Mouse (Mus musculus) forebrain, embryonic 14.5 days (tissue): ENCODE measurements at regions not wholly inside any gene's neighbourhood (a gene's known extent, or its start where the extent isn't known, plus 50 kb on each side); places are given as distances from the start of the nearest gene placed in this dataset.

Experiments used
- ATAC-seq: fragments of 200-750 bp; cut with Nextera tagmentation; 2 replicates; pipeline ENCODE4 v1.8.0; 2017; ENCODE audit warnings: mild to moderate bottlenecking, moderate library complexity
- DNase-seq: peaks from one replicate; pipeline ENCODE4 v3.0.0-alpha.2; 2015; ENCODE audit warnings: low spot score
- H3K27ac ChIP-seq: fragments of 300-500 bp; sonication (generic); 2 replicates; pipeline ENCODE4 v1.5.1; 2014; ENCODE audit warnings: low read depth, mild to moderate bottlenecking, control low read depth, low read length, moderate library complexity
- H3K27me3 ChIP-seq: fragments of 300-500 bp; sonication (generic); replicated peaks from 2 replicates; pipeline ENCODE4 v1.6.1; 2014; ENCODE audit warnings: low read length, control low read depth, mixed read lengths; ENCODE audit not compliant: control insufficient read depth, insufficient read depth
- H3K36me3 ChIP-seq: fragments of 300-500 bp; sonication (generic); 2 replicates; pipeline ENCODE4 v1.6.1; 2014; ENCODE audit warnings: low read length, control low read depth; ENCODE audit not compliant: control insufficient read depth, insufficient read depth
- H3K4me1 ChIP-seq: fragments of 300-500 bp; sonication (generic); 2 replicates; pipeline ENCODE4 v1.6.1; 2014; ENCODE audit warnings: antibody characterized with exemption, low read length, control low read depth; ENCODE audit not compliant: control insufficient read depth, insufficient read depth
- H3K4me2 ChIP-seq: fragments of 300-500 bp; sonication (generic); 2 replicates; pipeline ENCODE4 v1.6.1; 2014; ENCODE audit warnings: mild to moderate bottlenecking, control low read depth, low read length
- H3K4me3 ChIP-seq: fragments of 300-500 bp; sonication (generic); 2 replicates; pipeline ENCODE4 v1.5.1; 2014; ENCODE audit warnings: low read depth, low read length, control low read depth
- H3K9ac ChIP-seq: fragments of 300-500 bp; sonication (generic); 2 replicates; pipeline ENCODE4 v1.6.1; 2014; ENCODE audit warnings: mild to moderate bottlenecking, low read length, control low read depth, moderate library complexity
- H3K9me3 ChIP-seq: fragments of 300-500 bp; sonication (generic); replicated peaks from 2 replicates; pipeline ENCODE4 v1.6.1; 2016; ENCODE audit warnings: low read length, control low read depth, mixed read lengths; ENCODE audit not compliant: control insufficient read depth
- WGBS: fragments of 180-500 bp; shearing (Covaris S2); extraction: QIAGEN DNeasy Blood & Tissue Kit; methylation state at CpG from one replicate; pipeline ENCODE4 v1.1.7; 2014; 5-methylcytosine and 5-hydroxymethylcytosine counted together

DNA sequence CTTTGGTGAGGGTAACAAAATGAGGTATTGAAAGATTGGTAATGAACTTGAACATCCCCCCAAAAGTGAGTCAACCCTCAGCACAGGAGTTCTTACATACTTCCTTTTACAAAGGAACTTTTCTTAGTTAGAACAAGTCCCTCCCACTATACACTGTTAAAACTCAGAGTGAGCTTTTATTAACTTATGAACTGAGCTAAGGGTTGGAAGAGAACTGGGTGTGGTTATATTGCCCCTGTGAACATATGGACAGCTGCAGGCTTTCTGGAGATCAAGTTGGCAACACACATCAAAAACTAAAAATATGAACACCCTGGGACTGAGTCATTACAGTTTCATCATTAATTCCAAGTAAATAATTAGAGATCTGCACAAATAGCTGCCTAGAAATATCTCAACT is 103.1 kb upstream of the Tmc3 start:
- peaks cover 13% of the 10 kb centered on the region for H3K4me1 ChIP-seq
- no peak overlapping the region for H3K9ac ChIP-seq
- H3K4me3 ChIP-seq = no peak overlapping the region
- DNase-seq (no peak), ATAC-seq (no peak)
- no peaks in the 10 kb centered on the region for H3K27me3 ChIP-seq
- no peaks in the 10 kb centered on the region for H3K36me3 ChIP-seq
- no peaks in the 10 kb centered on the region for H3K9me3 ChIP-seq
- H3K27ac ChIP-seq = no peak overlapping the region
- H3K4me2 ChIP-seq = no peak overlapping the region

DNA sequence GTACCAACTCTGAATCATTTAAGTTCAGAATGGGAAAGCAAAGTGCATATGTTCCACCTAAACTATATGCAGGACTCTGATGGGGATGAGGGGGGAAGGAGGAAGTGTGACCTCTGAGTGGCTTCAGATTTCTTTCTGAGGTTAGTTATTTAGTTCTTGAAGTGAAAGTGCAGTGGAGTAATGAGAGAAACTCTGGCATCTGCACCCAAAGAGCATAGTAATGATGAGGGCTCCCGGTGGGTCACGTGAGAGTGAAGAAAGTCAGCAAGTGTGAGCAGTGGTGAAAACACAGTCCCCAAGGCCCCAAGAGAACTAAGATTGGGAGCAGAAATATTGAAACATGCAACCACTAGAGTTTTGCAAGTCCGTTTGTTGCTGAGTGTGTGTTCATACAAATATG is 102.5 kb upstream of the Tmc3 start:
- Histone ChIP-seq H3K27me3 (no peaks in the 10 kb centered on the region), H3K9ac (no peak overlapping the region), H3K9me3 (no peaks in the 10 kb centered on the region), H3K4me1 (peaks cover 9% of the 10 kb centered on the region), H3K36me3 (no peaks in the 10 kb centered on the region), H3K4me2 (no peak overlapping the region), H3K4me3 (no peak overlapping the region), H3K27ac (no peak overlapping the region)
- DNase-seq = no peak
- no peak for ATAC-seq
- WGBS = 92% methylated on average over 3 of the region's 3 CpGs

DNA sequence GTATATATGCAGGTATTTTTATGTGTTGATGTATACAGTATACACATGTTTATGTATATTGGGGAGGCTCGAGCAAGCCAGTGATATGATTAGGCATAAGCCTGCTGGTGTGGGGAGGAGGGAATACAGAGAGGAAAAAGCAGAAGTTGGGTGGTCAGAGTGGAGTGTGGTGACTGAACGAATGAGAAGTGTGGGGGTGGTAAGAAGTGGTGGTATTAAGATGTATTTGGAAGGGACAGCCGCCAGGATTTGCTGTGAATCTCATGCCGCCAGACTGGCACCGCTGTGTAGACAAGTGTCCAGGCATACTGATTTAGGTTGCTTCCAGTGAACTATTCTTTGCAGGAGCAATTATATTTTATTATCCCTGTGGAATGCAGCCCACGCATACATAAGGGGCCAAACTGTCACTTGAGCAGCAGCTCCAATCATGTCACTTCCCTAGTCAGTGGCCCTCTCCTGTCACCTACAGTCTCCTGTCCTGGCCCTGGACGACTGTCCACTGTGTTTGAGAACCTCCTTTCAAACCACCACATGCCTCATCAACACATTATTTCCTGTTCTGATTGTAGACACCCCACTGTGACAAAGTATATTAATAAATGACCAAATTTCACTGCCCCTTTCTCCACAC is 101.9 kb upstream of the Tmc3 start:
- DNase-seq = no peak

DNA sequence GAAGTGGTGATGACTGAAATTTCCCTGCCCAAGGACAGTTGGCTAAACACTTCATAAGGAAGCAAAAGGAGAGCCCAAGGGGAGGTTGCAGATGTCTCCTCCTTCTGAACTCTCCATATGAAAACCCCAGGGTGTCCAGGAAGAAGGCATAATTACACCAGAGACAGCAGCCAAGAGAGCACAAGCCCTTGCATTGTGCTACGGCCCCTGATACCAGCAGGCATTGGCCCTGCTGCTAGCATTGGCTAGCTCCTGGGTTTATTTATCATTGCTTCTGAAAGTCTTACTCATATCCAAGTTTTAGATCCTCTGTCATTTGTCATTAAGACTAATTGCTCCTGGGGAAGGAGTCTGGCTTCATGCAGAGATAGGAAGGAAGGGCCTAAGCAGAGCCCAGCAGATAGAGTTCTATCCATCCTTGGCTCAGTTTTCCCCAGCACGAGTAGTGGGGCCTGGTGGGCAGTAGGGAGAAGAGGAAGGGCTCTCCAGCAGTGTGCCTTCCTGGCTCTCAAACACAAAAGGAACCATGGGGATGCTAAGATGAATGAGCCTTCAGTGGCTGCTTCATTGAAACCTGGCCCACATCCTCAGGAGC is 98.5 kb upstream of the Tmc3 start:
- Histone ChIP-seq H3K4me2 (no peak overlapping the region), H3K36me3 (no peaks in the 10 kb centered on the region), H3K9me3 (no peaks in the 10 kb centered on the region), H3K27ac (no peak overlapping the region), H3K9ac (no peak overlapping the region), H3K4me1 (no peaks in the 10 kb centered on the region), H3K4me3 (no peak overlapping the region), H3K27me3 (no peaks in the 10 kb centered on the region)
- 69% methylated on average over 2 of the region's 2 CpGs for WGBS
- DNase-seq (no peak), ATAC-seq (no peak)

More for the DNA sequence above, 101.9 kb upstream of the Tmc3 start:
- WGBS = 69% methylated on average over 7 of the region's 7 CpGs
- H3K27me3 ChIP-seq = no peaks in the 10 kb centered on the region
- H3K36me3 ChIP-seq = no peaks in the 10 kb centered on the region
- H3K4me3 ChIP-seq = no peak overlapping the region
- no peak for ATAC-seq
- no peak overlapping the region for H3K27ac ChIP-seq
- no peak overlapping the region for H3K4me2 ChIP-seq
- no peaks in the 10 kb centered on the region for H3K9me3 ChIP-seq
- H3K4me1 ChIP-seq = peaks cover 4% of the 10 kb centered on the region
- H3K9ac ChIP-seq = no peak overlapping the region

DNA sequence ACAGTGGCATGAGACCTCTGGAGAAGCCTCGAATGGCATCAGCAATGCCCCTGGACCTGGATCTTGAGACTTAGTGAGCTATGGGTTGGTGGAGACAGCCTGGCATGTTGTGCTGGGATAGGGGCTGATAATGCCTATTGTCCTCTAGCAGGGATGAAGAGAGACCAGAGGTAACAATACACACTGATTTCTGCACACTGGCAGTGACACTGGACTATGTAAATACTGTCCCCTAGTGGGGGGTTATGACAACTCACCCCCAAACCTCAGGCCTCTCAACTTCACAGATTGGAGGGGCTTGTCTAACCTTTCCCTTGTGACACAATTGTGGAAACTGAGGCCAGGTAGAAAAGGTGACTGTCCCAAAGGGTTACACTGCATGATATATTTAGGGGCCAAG is 94.9 kb upstream of the Tmc3 start:
- Histone ChIP-seq H3K4me1 (no peaks in the 10 kb centered on the region), H3K9ac (no peak overlapping the region), H3K9me3 (no peaks in the 10 kb centered on the region), H3K36me3 (no peaks in the 10 kb centered on the region), H3K27ac (no peak overlapping the region), H3K4me2 (no peak overlapping the region), H3K4me3 (no peak overlapping the region), H3K27me3 (no peaks in the 10 kb centered on the region)
- ATAC-seq (peak; percentile 71), DNase-seq (peak; percentile 64)
- 91% methylated on average over 1 of the region's 1 CpGs for WGBS

DNA sequence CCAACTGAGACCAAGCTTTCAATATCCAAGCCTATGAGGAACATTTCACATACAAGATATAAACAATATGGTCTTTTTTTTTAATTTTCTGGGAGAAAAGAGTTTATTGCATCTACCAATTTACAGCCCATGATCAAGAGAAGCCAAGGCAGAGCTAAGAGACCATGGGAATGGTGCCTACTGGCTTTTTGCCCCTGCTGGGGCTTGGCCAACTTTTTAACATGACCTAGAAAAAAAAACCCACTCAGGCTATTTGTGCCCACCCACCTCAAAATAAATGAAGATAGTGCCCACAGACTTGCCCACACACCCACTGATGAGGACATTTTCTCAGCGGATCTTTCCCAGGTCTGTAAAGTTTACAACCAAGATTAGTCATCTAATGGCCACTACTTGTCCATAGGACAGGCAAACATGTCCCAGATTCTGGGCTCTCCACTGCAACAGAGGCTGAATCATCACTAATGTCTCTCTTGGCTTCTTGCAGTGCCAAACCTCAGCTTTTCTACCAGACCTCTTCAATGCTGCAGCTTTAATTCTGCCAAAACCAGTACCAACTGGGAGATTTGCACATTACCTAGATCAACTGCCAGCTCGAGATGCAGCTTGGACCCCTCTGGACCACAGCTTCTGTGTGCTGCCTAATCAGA is 79.6 kb upstream of the Tmc3 start:
- Histone ChIP-seq H3K4me1 (no peaks in the 10 kb centered on the region), H3K9me3 (no peaks in the 10 kb centered on the region), H3K27me3 (no peaks in the 10 kb centered on the region), H3K36me3 (no peaks in the 10 kb centered on the region), H3K9ac (no peak overlapping the region), H3K27ac (no peak overlapping the region), H3K4me2 (no peak overlapping the region), H3K4me3 (no peak overlapping the region)
- ATAC-seq (no peak), DNase-seq (no peak)
- WGBS = 87% methylated on average over 2 of the region's 2 CpGs

DNA sequence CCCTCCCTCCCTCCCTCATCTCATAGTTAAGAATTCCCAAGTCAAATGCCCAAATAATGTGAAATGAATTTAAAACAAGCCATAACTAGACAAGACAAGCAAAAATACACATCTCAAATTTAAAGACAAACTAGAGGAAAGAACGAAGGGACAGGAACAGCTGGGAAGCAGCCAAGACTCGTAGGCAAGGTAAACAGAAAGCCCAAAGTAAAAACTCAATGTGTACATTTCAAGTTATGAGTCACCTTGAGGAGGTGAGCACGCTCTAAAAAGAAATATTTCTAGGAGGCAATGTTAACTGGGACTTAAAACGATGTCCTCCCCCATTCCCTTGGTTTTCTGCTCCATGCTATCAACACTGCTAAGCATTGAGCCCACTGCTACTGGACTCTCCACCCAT is 68.4 kb upstream of the Tmc3 start:
- Histone ChIP-seq H3K9me3 (no peaks in the 10 kb centered on the region), H3K4me1 (no peaks in the 10 kb centered on the region), H3K36me3 (no peaks in the 10 kb centered on the region), H3K27ac (no peak overlapping the region), H3K4me3 (no peak overlapping the region), H3K9ac (no peak overlapping the region), H3K27me3 (no peaks in the 10 kb centered on the region), H3K4me2 (no peak overlapping the region)
- DNase-seq (no peak), ATAC-seq (no peak)
- 76% methylated on average over 4 of the region's 4 CpGs for WGBS

DNA sequence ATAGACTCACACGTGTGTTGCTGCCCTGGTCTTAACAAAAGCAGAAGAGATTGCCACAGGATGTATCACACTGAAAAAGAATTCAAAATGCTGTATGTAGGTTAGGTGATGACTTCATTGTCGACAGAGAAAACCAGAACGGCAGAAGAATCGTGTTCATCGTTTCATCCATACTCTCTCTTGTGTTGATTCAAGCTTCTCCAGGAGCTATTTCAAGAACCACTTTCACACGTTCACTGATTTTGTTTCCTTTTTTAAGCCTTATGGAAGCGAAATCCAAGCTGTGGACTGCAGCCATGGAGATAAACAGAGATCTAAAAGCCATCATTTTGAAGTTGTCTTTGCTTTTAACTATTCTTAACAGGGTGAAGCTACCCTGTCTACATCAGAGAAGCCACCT is 63.2 kb upstream of the Tmc3 start:
- H3K9me3 ChIP-seq = no peaks in the 10 kb centered on the region
- ATAC-seq = no peak; the same call in 1 of the 2 replicates

More for the DNA sequence above, 63.2 kb upstream of the Tmc3 start:
- H3K36me3 ChIP-seq = no peaks in the 10 kb centered on the region
- WGBS = 80% methylated on average over 7 of the region's 7 CpGs
- H3K27ac ChIP-seq = no peak overlapping the region
- H3K27me3 ChIP-seq = no peaks in the 10 kb centered on the region
- no peak overlapping the region for H3K4me2 ChIP-seq
- H3K9ac ChIP-seq = no peak overlapping the region
- DNase-seq = peak; percentile 29
- H3K4me1 ChIP-seq = no peaks in the 10 kb centered on the region
- H3K4me3 ChIP-seq = no peak overlapping the region
